Mouse (Mus musculus) lung, postnatal 14 days (tissue): ENCODE results near the gene Gdpd1.
"Not testable (repeated sequence)": the region's sequence is repeated elsewhere in the genome, so short reads cannot be mapped to it uniquely, and the experiment has no call there.

Source experiments
- DNase-seq: peaks from one replicate; pipeline ENCODE4 v3.0.0; 2021

Gdpd1 gene

DNA sequence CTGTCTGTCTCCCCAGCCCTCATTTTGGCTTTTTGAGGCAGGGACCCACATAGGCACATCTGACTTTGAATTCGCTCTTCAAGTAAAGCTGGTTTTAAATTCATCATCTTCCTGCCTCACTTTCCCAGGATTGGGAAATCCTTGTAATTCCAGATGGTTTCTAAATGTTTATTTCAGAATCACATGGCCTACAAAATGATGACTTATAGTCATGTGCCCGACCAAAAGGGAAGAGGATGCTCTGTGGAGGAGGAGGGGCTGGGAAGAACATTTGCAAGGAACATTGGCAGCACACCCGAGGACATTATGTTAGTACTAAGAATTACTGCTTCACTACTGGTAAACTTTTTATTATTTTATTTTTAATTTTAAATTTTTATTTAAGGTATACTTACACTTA lies 48.5 kb downstream of the Gdpd1 start:
- DNase-seq = no peak

DNA sequence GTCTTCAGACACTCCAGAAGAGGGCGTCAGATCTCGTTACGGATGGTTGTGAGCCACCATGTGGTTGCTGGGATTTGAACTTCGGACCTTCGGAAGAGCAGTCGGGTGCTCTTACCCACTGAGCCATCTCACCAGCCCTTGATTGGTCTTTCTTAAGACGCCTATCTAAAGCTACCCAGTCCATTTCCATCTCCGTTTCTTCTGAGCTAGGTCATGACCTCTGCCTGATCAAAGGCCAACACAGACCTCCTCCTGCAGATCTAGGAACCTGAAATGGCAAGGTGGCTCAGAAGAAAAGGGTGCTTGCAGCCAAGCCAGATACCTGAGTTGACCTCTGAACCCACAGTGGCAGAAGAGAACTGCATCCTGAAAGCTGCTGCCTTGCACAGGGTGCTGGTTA lies 50.6 kb downstream of the Gdpd1 start:
- not testable (repeated sequence) for DNase-seq

DNA sequence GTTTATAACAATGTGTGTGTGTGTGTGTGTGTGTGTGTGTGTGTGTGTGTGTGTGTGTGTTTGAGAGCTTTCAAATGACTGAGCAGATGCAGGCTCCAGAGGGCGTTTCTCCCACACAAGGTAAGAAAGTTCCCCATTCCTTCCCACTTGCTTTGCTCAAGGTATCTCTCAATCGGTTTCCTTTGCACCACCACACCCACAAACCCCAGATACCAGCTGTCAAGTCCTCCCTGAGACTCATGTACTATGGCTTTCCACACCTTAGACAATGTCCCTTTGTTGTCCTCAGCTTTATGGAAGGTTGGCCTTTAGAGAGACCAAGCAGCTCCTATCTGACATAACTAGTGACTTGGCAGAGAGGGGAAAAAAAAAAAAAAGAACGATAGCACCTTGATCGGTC lies 51.1 kb downstream of the Gdpd1 start:
- DNase-seq = no peak

DNA sequence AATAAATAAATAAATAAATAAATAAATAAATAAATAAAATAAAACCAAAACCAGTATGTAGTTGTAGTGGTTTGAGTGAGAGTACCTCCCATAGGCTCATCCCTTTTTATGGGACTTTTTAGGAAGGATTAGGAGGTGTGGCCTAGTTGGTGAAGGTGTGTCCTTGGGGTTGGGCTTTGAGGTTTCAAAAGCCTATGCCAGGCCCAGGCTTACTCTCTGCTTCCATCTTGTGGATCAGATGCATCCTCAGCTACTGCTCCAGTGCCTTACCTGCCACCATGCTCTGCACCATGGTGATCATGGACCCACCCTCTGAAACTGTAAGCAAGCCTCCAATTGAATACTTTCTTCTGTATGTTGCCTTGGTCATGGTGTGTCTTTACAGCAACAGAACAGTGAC lies 52.3 kb downstream of the Gdpd1 start:
- no peak for DNase-seq

DNA sequence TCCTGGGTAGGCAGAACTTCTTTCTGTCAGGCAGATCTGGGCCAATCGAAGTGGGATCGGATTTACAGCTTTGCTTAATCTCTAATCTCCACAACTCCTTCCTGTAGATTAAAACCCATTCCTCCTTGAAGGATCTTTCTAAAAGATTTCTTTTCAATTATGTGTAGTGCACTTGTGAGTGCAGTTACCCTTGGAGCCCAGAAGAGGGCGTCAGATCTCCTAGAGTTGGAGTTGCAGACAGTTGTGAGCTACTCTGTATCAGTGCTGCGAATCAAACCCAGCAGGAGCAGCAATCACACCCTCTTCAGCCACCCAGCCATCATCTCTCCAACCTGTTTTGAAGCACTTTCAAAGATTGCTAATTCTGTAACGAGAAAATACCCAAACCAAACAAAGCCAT lies 53.4 kb downstream of the Gdpd1 start:
- no peak for DNase-seq

DNA sequence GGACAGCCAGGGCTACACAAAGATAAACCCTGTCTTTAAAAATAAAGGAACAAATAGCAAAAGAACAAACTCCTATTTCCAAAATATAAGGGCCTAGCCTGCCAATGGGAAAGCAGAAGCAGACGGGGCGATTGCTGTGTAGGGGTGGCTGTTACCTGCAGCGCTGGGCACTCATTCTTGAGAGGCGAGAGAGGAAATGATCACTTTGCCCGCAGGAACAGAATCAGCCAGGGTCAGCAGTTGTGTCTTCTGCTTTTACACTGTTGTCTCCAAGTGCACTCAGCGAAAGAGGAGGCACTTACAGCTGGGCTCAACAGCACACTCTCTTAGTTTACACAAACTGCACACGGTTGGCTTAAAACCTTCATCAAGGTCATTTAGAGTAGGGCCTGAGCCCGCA lies 54.4 kb downstream of the Gdpd1 start:
- no peak for DNase-seq

DNA sequence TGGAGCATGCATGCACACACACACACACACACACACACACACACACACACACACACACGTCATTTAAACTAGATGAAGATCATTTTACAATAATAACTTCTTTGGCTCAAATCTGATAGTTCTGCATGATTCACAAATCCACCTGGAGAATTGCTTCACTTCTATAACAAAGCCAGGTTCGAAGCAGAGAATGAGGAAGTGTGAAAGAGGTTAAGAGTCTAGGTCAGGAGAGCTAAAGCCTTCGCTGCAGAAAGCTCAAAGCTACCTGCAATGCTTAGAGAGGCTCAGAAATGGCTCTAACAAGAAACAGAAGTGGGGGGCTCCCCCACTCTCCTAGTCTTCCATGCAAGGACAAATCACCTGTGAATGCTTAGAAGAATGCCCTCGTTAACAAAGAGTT lies 55.8 kb downstream of the Gdpd1 start:
- DNase-seq = no peak

DNA sequence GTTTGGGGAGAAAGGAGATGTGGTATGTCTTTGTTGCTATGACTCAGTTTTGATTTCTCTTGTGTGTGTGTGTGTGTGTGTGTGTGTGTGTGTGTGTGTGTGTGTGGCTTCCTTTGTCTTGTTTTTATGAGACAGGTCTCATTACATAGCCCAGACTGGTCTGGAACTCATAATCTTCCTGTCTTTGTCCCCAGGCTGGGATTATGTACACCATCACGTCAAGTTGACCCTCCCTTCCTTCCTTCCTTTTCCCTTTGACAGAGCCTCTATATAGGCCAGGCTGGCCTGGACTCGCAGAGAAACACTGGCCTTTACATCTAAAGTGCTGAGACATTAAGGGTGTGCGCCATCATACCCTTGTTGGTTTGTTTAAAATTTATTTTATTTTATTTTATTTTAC lies 58.2 kb downstream of the Gdpd1 start:
- DNase-seq = no peak

DNA sequence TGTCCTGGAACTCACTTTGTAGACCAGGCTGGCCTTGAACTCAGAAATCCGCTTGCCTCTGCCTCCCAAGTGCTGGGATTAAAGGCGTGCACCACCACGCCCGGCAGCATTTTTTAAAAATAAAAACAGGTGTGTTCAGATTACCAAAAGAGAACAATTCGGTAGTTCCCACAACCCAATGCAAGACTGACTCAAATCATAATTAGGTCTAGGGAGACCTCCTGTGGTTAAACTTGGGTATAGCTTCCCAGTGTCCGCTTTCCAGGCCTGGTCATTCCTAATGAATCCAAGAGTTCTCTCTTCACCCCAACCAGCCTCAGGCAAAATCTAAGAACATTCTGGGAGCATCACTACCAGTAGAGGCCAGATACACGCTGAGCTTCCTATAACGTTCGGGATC lies 63.4 kb downstream of the Gdpd1 start:
- DNase-seq = peak; percentile 69

DNA sequence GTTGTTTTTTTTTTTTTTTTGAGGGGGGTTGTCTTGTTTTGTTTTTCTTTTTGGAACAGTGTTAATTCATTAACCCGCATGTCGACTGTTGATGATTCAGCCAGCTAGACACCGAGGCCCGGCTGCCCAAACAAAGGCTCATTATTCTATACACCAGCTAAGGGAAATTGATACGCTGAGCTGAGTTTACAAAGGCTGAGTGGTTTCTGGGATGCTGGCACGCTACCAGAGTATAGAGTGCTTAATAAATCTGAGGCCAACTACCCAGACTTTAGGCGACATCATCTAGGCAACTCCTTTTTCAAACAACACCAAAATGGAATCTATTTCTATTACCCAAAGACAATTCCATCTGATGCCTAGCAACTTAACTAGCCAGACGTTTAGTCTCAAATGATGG lies 66.5 kb downstream of the Gdpd1 start:
- no peak for DNase-seq

DNA sequence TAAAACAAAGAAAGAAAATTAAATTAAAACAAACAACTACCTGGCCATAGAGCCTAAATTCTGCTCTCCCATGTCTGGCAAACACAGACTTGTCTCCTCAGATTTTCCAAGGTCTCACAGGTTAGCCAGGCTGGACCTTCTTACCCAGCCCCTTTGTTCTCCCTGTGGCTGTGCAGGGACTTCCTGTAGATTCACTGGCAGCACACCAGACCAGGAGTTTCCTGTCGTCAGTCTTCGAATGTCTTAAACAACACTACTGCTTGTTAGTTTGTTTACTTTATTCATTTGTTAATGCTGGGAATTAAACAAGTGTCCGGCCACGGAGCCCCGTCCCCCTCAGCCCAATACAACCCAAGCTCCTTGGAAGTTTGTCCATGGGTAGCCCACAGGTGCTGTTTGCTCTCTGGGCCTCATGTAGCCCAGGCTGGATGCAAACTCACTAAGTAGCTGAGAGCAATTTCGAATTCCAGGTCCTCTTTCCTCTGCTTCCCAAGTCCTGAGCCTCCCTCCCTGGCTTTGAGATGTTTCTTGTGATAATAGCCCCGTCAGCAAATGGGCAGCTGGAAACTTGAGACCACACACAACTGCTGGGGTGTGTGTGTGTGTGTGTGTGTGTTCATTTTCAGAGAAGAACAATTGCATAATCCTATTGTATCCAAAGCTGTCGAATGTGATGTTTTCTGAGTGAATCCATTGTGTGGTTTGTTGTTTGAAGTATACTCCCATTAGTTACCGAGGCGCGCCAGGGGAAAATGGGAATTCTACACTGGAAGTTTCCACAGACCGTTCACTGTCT lies 68.7 kb downstream of the Gdpd1 start:
- peak; percentile 40 for DNase-seq

DNA sequence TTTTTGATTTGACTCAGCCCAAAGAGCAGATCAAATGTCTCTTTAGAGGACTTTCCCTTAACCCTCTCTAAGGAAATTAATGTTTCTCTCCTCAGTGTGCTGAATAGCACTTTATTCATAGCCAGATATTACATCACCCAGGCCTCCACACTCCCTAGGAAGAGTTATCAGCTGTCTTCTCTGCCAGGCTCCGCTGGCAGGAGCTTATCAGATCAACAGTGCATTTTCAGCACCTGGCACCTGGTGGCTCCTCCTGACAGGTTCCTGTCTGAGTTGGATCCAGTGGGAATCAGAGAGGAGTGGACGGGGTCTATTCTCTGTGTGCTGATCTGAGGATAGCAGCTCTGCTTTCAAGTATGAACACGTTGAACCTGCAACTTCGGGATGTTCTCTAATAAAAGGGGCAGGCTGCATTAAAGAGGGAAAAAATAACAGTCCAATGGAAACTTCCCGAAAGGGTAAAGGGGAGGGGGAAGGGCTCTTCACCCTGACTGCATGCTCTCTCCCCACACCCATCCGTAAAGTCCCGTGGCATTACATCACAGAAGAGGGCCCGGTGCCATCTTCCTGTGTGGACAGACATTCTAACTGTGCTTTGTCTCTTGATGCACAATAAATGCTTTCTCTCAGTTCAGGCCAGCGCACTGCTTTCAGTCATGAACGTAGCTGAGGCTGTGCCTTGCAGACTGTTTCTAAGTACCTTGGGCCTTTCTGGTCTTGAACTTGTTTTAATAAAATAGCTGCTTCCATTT lies 71.6 kb downstream of the Gdpd1 start:
- peak; percentile 47 for DNase-seq

DNA sequence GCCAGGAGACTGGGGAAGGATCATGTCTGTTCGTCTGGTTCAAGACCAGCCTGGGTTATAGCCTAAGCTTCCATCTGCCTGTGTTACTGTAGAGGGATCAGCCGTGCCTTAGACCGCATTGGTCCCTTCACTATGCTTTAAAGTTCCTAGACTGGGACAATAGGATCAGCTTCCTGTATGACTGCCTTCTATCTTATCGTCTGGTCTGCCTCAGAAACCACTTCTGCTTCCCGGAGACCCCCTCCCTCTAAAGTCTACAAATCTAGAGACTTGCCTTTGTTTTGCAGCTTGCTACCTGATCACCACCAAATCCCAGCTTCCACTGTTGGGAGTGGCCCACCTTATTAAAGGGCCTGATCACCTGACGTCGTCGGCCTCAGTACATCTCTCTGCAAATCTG lies 72.6 kb downstream of the Gdpd1 start:
- no peak for DNase-seq

DNA sequence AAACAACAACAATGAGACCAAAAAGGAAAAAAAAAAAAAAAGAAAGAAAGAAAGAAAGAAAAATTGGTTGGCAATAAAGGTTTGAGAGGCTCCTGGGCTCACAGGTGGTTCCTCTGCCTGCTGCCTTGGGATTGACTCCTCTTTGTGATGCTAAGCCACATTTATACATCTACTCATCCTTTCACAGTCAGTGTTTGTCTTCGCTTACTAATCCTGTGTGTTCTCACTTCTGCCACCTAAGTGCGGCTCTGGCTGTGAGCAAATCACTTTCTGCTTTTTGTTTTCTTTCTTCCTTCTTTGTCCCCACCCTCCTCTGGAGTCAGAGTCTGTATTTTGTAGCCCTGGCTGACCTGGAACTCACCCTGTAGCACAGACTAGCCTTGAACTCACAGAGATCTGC lies 77.6 kb downstream of the Gdpd1 start:
- DNase-seq = no peak

DNA sequence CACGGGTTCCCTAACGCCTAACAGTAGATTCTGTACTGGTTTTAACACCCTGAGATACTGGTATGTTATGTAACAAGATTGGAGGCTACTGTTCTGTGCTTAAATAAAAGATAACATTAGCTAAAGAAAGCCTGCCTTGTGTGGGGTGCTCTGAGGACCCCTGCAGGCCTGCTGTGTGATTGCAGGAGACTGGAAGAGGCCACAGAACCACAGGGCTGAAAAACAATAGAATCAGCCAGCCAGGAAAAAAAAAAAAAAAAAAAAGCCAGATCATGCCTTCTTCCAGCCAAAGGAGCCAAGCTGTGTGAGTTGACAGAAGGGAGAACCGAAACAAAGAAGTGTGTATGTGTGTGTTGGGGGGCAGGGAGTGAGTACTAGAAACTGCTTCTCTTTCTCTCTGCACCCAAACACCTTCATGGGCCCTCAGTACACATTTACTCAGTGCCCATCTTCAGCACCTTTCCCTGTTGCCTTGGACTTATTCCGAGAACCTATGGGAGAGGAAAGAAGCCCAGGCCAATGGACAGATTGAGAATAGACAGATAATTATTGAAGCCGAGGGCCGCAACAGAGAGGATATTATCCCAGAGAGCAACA lies 78.1 kb downstream of the Gdpd1 start:
- peak; percentile 62 for DNase-seq

DNA sequence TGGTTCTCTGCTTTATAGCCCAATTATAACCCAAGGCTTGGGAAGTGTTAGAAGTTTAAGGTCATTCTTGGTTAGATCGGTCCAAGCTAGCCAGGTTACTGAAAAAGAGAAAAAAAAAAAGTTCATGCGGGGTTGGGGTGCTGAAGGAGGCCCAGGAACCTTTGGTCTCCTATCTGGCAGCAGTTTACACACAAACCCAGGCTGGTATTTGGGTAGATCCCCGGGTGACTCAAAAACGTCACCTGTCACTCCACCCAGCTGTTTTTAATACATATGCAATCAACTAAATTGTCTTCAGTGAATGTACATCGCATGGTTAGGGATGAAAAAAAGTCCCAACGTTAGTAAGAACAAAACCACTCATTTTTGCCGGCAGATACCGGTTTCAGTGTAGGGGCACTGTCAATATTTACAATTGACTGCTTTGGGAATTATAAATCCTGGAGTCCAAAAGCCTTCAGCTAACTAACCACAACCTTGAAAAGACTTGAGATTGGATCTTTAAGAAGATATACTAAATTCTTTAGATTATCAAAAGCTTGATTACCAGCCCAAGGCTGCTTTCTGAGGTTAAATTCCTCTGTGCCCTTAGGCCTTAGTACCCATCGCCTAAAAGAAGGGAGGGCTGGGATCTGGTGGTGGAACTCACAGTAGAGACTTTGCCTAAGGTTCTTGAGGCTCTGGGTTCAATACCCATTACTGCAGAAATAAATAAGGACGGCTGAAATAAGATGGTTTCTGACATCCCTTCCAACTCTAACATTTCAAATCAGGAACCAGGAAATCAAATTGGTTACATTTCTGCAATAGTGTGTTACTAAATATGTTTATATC lies 78.9 kb downstream of the Gdpd1 start:
- no peak for DNase-seq

DNA sequence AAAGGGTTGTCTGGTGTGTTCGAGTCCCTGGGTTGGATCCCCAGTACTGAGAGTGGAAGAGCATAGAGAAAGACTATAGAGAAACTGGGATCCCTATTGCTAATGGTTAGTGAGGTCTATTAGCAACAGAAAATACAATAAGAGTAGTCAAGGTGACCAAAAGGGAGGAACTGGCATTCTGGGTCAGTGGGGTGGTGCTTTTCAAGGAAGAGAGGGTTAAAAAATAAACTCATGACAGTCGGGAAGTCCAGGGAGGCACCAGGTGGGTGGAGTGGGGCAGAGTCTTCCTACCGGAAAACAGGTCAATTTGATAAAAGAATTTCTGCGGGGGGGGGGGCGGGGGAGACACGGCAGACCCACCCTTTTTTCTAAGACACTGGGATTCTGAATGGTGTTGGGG lies 79.5 kb downstream of the Gdpd1 start:
- no peak for DNase-seq

DNA sequence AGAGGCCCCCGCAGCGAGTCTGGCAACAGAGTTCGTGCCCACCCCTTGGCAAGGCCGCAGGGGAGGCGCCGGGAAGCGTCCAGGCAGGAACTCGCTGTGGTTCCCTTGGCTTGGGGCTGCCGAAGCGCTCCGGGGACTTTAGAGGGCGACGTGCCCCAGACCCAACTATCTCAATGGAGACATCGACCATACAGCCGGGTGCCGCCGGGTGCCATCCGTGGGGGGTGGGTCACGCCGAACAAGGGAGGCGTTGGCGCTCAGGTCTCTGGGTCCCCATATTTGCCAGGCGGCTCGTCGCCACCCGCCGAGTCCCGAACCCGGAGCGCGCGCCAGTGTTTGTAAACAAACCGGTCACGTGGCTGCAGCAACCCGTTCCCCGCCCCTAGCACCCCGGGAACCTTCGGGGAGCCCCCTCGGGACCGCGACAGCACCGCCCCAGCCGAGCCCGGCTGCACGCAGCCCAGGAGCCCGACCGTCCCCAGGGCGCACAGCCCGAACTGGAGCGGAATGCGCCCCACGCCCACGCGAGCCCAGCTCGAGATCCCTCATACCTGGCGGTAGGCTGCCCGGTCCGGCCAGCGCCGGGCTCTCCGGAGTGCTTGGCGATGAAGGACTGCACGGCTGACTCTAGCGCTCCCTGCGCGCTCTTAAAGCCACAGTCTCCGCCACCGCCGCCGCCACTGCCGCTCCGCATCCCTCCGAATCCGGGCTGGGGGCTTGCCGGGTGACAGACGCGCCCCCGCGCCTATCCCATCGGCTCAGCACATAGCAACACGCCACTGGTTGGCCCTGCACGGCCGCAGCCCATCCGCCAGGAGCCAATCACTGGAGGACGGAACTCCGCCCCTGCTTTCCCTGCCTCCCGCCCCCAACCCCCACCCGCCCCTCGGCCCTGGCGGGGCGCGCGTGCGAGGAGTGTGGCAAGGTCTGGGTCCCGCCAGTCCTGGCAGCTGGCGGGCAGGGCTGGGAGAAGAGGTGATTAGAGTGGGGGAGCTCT lies 80.5 kb downstream of the Gdpd1 start, which contains the start of gene Ypel2:
Gene Ypel2, minus strand, starts transcription at position 667 of the 997 bp plus-strand sequence.
- DNase-seq = peak; percentile 95

DNA sequence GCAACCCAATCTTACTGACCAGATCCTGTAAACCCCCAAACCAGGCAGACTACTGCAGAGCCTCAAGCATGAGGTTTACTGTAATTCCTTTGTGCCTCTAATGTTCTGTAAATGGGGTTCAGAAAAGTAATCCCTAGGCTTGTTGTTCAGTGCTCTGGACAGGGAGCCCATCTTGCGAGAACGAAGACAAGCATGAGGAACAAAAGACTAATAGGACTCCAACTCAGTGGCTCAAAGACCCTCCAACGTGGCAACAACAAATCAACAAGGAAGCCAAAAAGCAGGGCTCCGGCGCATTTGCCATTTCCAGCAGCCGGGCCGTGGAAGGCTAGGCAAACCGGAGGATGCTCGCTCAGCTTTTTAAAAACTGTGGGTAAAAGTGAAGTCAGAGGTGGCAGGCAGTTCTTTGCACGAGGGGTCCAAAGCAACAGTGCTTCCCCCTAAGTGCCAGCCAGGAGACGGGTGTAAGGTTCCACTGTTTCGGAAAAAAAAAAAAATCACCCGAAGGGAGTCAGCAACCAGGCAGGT lies 81.3 kb downstream of the Gdpd1 start:
- no peak for DNase-seq

DNA sequence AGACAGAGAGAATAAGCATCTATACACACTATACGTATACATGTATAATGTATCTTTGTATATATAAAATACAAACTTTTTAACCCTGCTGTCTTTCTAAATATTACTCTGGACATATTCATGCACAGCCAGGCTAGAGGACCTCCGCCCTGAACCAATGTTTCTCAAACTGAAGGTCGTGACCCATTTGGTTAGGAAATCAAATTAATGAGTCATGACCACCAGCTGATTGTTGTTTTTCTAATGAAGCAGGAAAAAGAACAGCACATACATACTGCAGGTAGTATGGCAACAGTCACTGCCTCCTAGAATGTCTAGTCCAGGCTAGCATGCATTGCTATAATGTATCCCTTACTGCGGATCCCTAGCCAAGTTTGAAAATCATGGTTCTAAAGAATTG lies 82.6 kb downstream of the Gdpd1 start:
- no peak for DNase-seq

DNA sequence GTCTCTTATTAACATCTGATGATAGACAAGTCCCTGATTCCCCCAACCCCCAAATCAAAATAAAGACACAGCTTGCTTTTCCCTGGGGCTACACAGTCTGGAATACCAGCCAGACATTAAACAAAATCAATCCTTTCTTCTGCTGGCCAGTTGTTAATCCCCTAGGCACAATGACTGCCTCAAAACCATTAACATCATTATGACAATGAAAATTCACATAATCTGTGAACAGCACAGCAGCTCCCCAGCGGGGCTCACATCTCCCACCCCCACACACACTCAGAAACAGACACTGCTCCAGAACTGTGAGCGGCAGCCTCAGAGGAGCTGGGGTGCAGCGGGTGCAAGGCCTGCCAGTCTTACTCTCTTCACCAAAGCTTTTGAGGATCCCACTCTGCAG lies 83.6 kb downstream of the Gdpd1 start:
- DNase-seq = no peak

DNA sequence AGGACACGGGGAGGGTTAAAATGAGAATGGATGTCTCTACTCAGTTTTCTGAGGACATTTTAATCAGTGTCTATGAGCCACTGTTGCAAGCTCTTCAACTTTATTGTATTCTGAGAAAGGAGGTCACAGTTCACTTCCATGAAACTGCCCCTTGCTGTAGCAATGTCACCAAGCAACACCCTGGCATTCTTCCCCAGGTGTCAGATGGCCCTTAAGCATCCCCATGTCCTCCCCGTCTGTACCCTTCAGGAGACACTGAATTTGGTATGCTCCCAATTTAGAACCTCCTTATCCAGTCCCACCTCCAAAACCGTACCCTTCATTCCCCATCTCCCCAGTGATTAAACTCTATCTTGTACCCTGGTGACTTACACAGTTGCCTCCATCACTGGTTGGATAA lies 88.9 kb downstream of the Gdpd1 start:
- no peak for DNase-seq
